Mouse (Mus musculus): ENCODE measurements around the gene Tlcd1.

DNA sequence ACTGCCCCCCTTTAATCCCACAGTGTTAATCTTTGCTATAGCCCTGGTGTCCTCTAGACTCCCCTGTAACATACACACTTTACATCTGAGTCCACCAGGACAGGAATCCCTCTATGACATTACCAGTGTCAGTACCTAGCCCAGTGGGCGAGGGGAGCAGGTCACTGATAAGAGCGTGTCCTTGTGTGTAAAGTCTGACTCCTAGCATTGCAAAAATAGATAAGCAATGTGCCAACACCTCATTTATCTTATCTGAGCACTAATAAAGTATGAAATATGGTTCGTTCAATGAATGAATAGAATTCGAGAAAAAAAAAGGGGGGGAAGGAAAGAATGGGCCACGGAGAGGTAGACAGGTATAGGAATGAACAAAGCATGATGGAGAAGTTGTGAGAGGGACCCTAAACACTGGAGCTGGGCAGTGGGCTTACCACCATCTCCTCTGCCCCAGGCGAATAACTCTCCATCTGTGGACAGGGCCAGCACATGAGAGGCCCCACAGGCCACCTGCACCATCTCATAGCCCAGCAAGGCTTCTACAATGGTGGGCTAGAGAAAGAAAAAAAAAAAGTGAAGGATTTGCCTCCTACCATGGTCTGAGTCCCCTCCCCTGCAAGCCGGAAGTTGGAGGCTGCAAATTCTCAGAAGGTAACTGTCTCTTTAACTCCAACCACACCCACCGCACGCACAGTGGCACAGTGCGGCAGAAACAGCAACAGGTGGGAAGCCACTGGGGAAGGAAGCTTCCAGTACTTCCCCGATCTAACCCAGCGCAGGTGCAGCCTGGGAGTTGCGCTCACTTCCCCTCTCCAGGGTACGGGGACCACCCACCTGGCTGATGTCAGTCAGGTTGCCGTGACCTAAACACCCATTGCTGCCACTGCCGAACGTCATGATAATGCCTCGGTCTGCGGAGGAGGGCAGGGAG is 7.7 kb upstream of the Tlcd1 start:
- no peak for TF ChIP-seq FLI1 (IDR thresholded peaks at IDR 0.05; ENCODE audit: low read length)
- no peak for TF ChIP-seq GATA1 (IDR thresholded peaks at IDR 0.05; ENCODE audit: borderline replicate concordance, low read length)
